In the genomic region with DNA sequence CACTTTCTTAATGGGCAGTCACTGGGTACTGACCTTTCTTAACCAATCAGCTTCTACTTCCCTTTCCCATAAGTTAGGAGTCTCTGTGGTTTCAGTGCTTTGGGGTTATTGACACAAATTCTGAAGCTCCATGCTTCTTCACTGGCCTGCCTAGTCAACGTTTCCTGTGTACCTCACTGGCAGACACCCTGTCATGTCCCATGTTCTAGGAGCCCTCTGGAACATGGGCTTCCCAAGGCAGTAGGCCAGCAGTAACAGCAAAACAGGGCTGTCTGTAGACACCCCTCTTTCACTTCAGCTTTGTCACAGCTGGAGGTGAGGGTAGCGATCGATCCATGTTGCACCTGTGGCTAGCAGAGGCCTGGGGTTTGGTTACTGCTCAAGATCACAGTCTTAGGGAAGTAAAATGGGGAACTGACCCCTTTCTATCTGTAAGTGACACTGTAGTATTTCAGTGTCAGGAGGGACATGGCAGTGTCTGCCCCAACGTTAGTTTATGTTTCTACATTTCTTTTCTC, we compare ENCODE assay signal across 8 mouse cellular contexts. TPM values are rescaled to one million over a fixed set of nuclear protein-coding genes. Genes with fewer than 3 reads are reported as not detected.
DNase-seq lines count a peak whose midpoint lies in the region; ATAC-seq lines count a peak whose summit lies in the region.
"Had no signal": no experiment of that assay in that cellular context is flagged by ENCODE, and none has a peak within 500 bp of the region (broad histone marks: within the 10 kb centered on the region; RNA-seq: fewer than 3 reads in every experiment).

No protein-coding gene starts in this region.

- no peak overlapping the region for H3K9ac ChIP-seq in hindbrain, embryonic 13.5 days

- WGBS in macrophage (ENCODE audit: missing documents): 3% methylated on average over 4 of the region's 4 CpGs
- WGBS in hindbrain, embryonic 13.5 days: 88% methylated on average over 4 of the region's 4 CpGs

- peak; percentile 55 for ATAC-seq in common myeloid progenitor, adult 5-6 weeks (replicated peaks; ENCODE audit: low read depth, poor library complexity, severe bottlenecking)
- no peak for ATAC-seq in hindbrain, embryonic 13.5 days (ENCODE audit: low FRiP score)
- no peak for ATAC-seq in cerebellum, adult (ENCODE audit: insufficient number of reproducible peaks, low FRiP score, low TSS enrichment)

- H3K36me3 ChIP-seq in macrophage (ENCODE audit: inconsistent target): no peaks in the 10 kb centered on the region
- no peaks in the 10 kb centered on the region for H3K36me3 ChIP-seq in hindbrain, embryonic 13.5 days

- H3K79me2 ChIP-seq in macrophage (ENCODE audit: inconsistent target): peaks cover 83% of the 10 kb centered on the region

- H3K4me2 ChIP-seq in hindbrain, embryonic 13.5 days: no peak overlapping the region

- H3K9me3 ChIP-seq in hindbrain, embryonic 13.5 days: no peaks in the 10 kb centered on the region

- H3K4me1 ChIP-seq in hindbrain, embryonic 13.5 days (replicated peaks): peaks cover 65% of the 10 kb centered on the region

- no peaks in the 10 kb centered on the region for H3K27me3 ChIP-seq in hindbrain, embryonic 13.5 days

- H3K4me3 ChIP-seq in macrophage (ENCODE audit: inconsistent target): no peak overlapping the region
- H3K4me3 ChIP-seq in hindbrain, embryonic 13.5 days: no peak overlapping the region

- H3K27ac ChIP-seq in macrophage: peak overlapping the region; percentile 87
- H3K27ac ChIP-seq in hindbrain, embryonic 13.5 days: no peak overlapping the region

- peak; percentile 27 for DNase-seq in thymus, postnatal 36 days
- no peak for DNase-seq in thymus, postnatal 25 days
- no peak for DNase-seq in cerebellum, postnatal 36 days
- DNase-seq: kidney, postnatal 4 days had no signal

RNA-seq across cellular contexts. Expression of a gene that starts 4.6 kb away (rescaled TPM):
- 25.4 and 40.5 TPM in 2 replicates for total RNA-seq in common myeloid progenitor, adult 5-6 weeks (2017)
- total RNA-seq in macrophage (2018; cell fraction: chromatin; rRNA removed): 100 to 1,000 TPM in 2 of 26 experiments, 10 to 100 TPM in 24; 26.3 to 301 (median 53.8) TPM
- total RNA-seq in macrophage (2018; cell fraction: cytosol; rRNA removed): 10 to 100 TPM; 16.7 to 31.4 (median 23.3) TPM
- total RNA-seq in macrophage (2018; cell fraction: nucleus; rRNA removed): 10 to 100 TPM; 21.6 to 88.3 (median 35.2) TPM
- polyA plus RNA-seq in macrophage (2018): 14.9 to 26.3 TPM (median 18.4 TPM) in 3 replicates
- polyA plus RNA-seq in hindbrain, embryonic 13.5 days (2015; fragmentation: Nextera tagmentation; extraction: Ambion mirVana): 14.3 and 16.1 TPM in 2 replicates

Comparison
In these comparisons a context has a peak if more than half of its experiments do, and no peak if none do; other contexts are left out.
1. DNase-seq: peak in thymus, postnatal 36 days (2 of 2); none in thymus, postnatal 25 days (single experiment) and cerebellum, postnatal 36 days (0 of 2).